Mouse (Mus musculus) stomach, embryonic 14.5 days (tissue): ENCODE results near the gene Dand5. TPM values are rescaled to one million over a fixed set of nuclear protein-coding genes. Genes with fewer than 3 reads are reported as not detected.

Experiments
- ATAC-seq: fragments of 200-750 bp; cut with Nextera tagmentation; 2 replicates; pipeline ENCODE4 v1.8.0; 2017; ENCODE audit warnings: low read depth, moderate TSS enrichment; ENCODE audit not compliant: insufficient number of reproducible peaks, insufficient read depth, low FRiP score
- H3K27ac ChIP-seq: fragments of 300-500 bp; sonication (generic); 2 replicates; pipeline ENCODE4 v1.5.1; 2014; ENCODE audit warnings: mild to moderate bottlenecking, low read length, moderate library complexity, mixed read lengths
- H3K27me3 ChIP-seq: fragments of 300-500 bp; sonication (generic); 2 replicates; pipeline ENCODE4 v1.6.1; 2014; ENCODE audit warnings: low read length, control low read depth, mixed read lengths; ENCODE audit not compliant: control insufficient read depth, insufficient read depth
- H3K36me3 ChIP-seq: fragments of 300-500 bp; sonication (generic); 2 replicates; pipeline ENCODE4 v1.6.1; 2014; ENCODE audit warnings: mild to moderate bottlenecking, control low read depth, low read length, moderate library complexity, mixed read lengths; ENCODE audit not compliant: control insufficient read depth, insufficient read depth
- H3K4me1 ChIP-seq: fragments of 300-500 bp; sonication (generic); 2 replicates; pipeline ENCODE4 v1.6.1; 2014; ENCODE audit warnings: low read length, control low read depth, mixed read lengths; ENCODE audit not compliant: control insufficient read depth, insufficient read depth
- H3K4me2 ChIP-seq: fragments of 300-500 bp; sonication (generic); replicated peaks from 2 replicates; pipeline ENCODE4 v1.6.1; 2014; ENCODE audit warnings: low read depth, low read length, control low read depth
- H3K4me3 ChIP-seq: fragments of 300-500 bp; sonication (generic); 2 replicates; pipeline ENCODE4 v1.5.1; 2014; ENCODE audit warnings: low read depth, low read length, control low read depth
- H3K9ac ChIP-seq: fragments of 300-500 bp; sonication (generic); replicated peaks from 2 replicates; pipeline ENCODE4 v1.6.1; 2014; ENCODE audit warnings: low read depth, mild to moderate bottlenecking, control low read depth, low read length, moderate library complexity, mixed read lengths
- H3K9me3 ChIP-seq: fragments of 300-500 bp; sonication (generic); 2 replicates; pipeline ENCODE4 v1.6.1; 2016; ENCODE audit warnings: low read depth, low read length, control low read depth; ENCODE audit not compliant: control insufficient read depth
- WGBS: fragments of 180-500 bp; shearing (Covaris S2); extraction: QIAGEN DNeasy Blood & Tissue Kit; methylation state at CpG from one replicate; pipeline ENCODE4 v1.1.7; 2014; 5-methylcytosine and 5-hydroxymethylcytosine counted together
- polyA plus RNA-seq: library from polyadenylated mRNA; unstranded; fragments of >200 nt; fragmentation: Nextera tagmentation; extraction: Ambion mirVana; gene quantifications from 2 replicates; pipeline ENCODE4 v1.2.1, GENCODE M21; 2014

Dand5 gene
- polyA plus RNA-seq, 1 experiment from 2014 or later, result 7.6 TPM

DNA sequence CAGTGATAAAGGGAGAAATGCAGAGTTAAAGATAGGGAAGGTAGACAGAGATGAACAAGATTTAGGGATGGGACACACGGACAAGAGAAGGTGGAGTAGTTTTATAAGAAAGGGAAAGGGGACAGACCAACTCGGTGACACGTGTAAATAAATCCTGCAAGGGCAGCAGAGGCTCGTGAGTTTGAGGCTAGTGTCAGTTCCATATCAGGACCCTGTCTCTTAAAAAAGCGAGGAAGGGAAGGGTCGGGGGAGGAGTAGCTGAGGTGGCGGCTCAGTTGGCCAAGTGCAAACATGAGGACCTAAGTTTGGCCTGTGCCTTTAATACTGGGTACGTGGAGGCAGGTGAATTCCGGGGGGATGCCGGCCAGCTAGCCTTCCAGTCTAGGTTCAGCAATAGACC, 11.3 kb downstream of the Dand5 start:
- H3K27me3 ChIP-seq, result 0 out of 2 replicates have a peak, but pooled peaks cover 8% of the 10 kb centered on the region
- H3K9me3 ChIP-seq, result no peaks in the 10 kb centered on the region
- peak overlapping the region; percentile 50 for H3K4me2 ChIP-seq
- no peak overlapping the region for H3K27ac ChIP-seq
- H3K36me3 ChIP-seq, result no peaks in the 10 kb centered on the region
- H3K4me1 ChIP-seq, result no peaks in the 10 kb centered on the region
- no peak overlapping the region for H3K9ac ChIP-seq
- no peak for ATAC-seq
- peak overlapping the region; percentile 24 for H3K4me3 ChIP-seq
- 23% methylated on average over 10 of the region's 10 CpGs for WGBS

- Histone ChIP-seq H3K9ac (no peak overlapping the region), H3K4me1 (no peaks in the 10 kb centered on the region), H3K9me3 (no peaks in the 10 kb centered on the region), H3K27ac (no peak overlapping the region), H3K4me2 (peak overlapping the region; percentile 50), H3K27me3 (0 out of 2 replicates have a peak, but pooled peaks cover 8% of the 10 kb centered on the region), H3K4me3 (peak overlapping the region; percentile 24), H3K36me3 (no peaks in the 10 kb centered on the region)
- WGBS, result under 1% methylated on average over 32 of the region's 32 CpGs
- ATAC-seq, result peak; percentile 84
Observed at GRCm38 (mm10) chr8:84810896-84811295, 11.7 kb downstream of the Dand5 start.

DNA sequence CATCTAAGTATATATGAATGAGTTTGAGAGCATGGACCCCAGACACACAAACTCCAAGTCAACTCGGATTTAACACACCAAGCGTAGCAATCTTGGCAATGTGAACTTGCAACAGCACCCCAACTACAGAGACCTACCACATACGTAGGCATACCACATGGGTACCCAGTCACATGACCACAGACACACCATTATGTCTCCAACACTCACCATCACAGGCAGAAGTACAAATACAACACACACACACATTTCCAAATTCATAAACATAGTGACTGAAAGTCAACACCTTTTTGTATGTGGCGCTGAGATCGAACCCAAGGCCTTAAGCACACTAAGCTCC, 12.7 kb downstream of the Dand5 start:
- 77% methylated on average over 5 of the region's 5 CpGs for WGBS
- Histone ChIP-seq H3K4me2 (no peak overlapping the region), H3K4me3 (no peak overlapping the region), H3K27ac (no peak overlapping the region), H3K9ac (no peak overlapping the region), H3K4me1 (no peaks in the 10 kb centered on the region), H3K36me3 (no peaks in the 10 kb centered on the region), H3K9me3 (no peaks in the 10 kb centered on the region), H3K27me3 (peaks cover 12% of the 10 kb centered on the region; the same call in 1 of the 2 replicates)
- ATAC-seq, result no peak

DNA sequence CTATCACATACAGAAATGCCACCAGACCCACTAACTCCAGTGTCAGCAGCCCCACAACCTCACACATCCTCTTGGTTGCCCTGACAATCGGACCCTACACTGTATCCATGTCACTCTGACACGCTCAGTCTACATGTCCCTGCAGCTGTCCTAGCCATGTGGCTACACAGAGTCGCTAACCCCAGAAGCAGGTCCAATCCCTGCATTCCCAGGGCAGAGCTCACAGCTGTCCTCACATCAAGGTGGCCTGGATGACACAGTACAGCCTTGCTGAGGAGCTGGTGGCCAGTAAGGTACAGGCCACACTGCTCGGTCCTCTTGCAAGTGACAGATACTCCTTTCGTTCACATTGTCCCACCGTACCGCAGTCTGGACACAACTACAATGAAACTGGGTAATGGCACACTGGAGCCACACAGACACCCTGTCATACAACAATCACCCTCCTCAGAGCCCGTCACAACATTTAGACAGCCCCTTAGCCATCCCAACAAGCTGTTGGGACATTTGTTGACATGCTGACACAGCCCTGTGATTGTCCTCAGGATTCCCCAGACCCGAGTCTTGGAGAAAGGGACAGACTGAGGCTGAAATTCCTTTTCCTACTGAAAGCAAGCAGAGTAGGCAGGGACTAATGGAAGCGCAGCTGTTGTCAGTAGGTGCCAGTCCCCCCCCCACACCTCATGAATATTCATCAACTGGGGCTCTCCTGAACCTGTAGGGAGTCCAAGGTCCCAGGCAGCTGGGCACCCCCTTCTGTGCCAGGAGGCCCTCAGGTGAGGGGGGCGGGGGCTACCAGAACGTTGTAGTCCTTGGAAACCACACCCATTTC, 13.3 kb downstream of the Dand5 start:
- ATAC-seq, result no peak
- Histone ChIP-seq H3K9ac (no peak overlapping the region), H3K4me1 (no peaks in the 10 kb centered on the region), H3K36me3 (no peaks in the 10 kb centered on the region), H3K9me3 (no peaks in the 10 kb centered on the region), H3K27me3 (peaks cover 13% of the 10 kb centered on the region; the same call in 1 of the 2 replicates), H3K27ac (no peak overlapping the region), H3K4me2 (no peak overlapping the region), H3K4me3 (no peak overlapping the region)
- 57% methylated on average over 12 of the region's 12 CpGs for whole genome bisulfite sequencing

GRCm38 (mm10) chr8:84806031-84806430, 16.6 kb downstream of the Dand5 start:
- Histone ChIP-seq H3K4me1 (no peaks in the 10 kb centered on the region), H3K36me3 (no peaks in the 10 kb centered on the region), H3K4me2 (no peak overlapping the region), H3K9ac (no peak overlapping the region), H3K27me3 (peaks cover 9% of the 10 kb centered on the region; the same call in 1 of the 2 replicates), H3K9me3 (no peaks in the 10 kb centered on the region), H3K4me3 (no peak overlapping the region), H3K27ac (no peak overlapping the region)
- 92% methylated on average over 5 of the region's 5 CpGs for WGBS
- ATAC-seq, result no peak

GRCm38 (mm10) chr8:84799999-84800831, 22.4 kb downstream of the Dand5 start, which contains the start of gene Nfix:
TSS of gene Nfix (minus strand) at chr8:84800344.
- no peaks in the 10 kb centered on the region for H3K9me3 ChIP-seq
- peak; percentile 43; the same call in 1 of the 2 replicates for ATAC-seq
- H3K4me1 ChIP-seq, result peaks cover 15% of the 10 kb centered on the region; the same call in 1 of the 2 replicates
- H3K27me3 ChIP-seq, result peaks cover 15% of the 10 kb centered on the region
- peak within 1 kb of the TSS; percentile 97 for H3K9ac ChIP-seq
- H3K36me3 ChIP-seq, result peaks cover 12% of the 10 kb centered on the region
- WGBS, result 1% methylated on average over 59 of the region's 125 CpGs
- H3K4me2 ChIP-seq, result peak within 1 kb of the TSS; percentile 83
- H3K27ac ChIP-seq, result peak within 1 kb of the TSS; percentile 27
- peak within 1 kb of the TSS; percentile 61 for H3K4me3 ChIP-seq

DNA sequence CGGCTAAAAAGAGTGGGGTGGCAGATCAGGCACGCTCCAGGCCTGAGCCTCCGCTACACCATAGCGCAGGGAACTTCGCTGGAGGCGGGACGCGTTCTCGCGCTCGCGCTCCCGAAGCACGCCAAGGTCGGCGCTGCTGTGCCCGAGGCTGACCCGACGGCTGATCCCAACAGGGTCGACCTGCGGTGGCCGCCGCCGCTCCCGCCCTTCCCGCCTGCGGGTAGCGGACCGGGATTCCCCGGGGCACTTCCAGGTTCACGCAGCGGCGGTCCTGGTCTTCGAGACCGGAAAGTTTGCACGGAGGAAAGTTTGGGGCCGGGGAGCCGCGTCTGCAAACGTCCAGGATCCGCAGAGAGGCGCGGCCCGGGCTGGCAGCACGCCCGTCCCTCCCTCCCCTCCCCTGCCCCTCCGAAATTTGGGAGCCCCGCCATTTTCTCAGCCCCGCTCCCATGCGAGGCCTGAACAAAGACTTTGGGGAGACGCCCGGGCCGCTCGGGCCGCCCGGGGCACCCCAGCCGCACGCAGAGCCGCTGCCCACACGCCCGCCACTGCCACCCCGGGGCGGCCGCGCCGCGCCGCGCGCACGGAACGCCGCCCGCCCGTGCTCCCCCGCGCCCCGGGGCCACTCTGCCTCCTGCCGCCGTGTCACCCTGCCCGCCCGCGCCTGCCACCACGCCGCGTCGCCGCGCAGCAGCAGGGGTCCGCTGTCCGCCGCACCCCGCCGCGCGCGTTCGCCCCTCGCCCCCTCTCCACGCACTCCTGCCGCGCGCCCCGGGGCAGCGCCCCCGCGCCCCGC, 23.3 kb downstream of the Dand5 start:
- H3K27me3 ChIP-seq, result peaks cover 12% of the 10 kb centered on the region; the same call in 1 of the 2 replicates
- H3K4me2 ChIP-seq, result peak overlapping the region; percentile 83
- H3K36me3 ChIP-seq, result peaks cover 12% of the 10 kb centered on the region
- H3K9me3 ChIP-seq, result no peaks in the 10 kb centered on the region
- peaks cover 23% of the 10 kb centered on the region; the same call in 1 of the 2 replicates for H3K4me1 ChIP-seq
- peak overlapping the region; percentile 27 for H3K27ac ChIP-seq
- peak overlapping the region; percentile 61 for H3K4me3 ChIP-seq
- H3K9ac ChIP-seq, result peak overlapping the region; percentile 97
- ATAC-seq, result peak; percentile 4; the same call in 1 of the 2 replicates
- WGBS, result under 1% methylated on average over 79 of the region's 108 CpGs
